Mouse (Mus musculus) bone marrow, adult 2 months (tissue): ENCODE results near the gene Acad9.

Experiments used
- CTCF ChIP-seq: fragments of 200-500 bp; IDR thresholded peaks from 2 replicates; pipeline ENCODE4 v1.5.1; 2011; ENCODE audit warnings: low read length, control low read depth; ENCODE audit not compliant: control insufficient read depth, insufficient read depth
- POLR2A ChIP-seq: fragments of 200-500 bp; IDR thresholded peaks from 2 replicates; pipeline ENCODE4 v1.6.1; 2011; ENCODE audit warnings: low read depth, mild to moderate bottlenecking, control low read depth, low read length, borderline replicate concordance; ENCODE audit not compliant: control insufficient read depth

- no peak for TF ChIP-seq CTCF
- TF ChIP-seq POLR2A = no peak
Measured at GRCm38 (mm10) chr3:36065166-36065565, 613 bp upstream of the Acad9 start.
